Mouse (Mus musculus): ENCODE measurements at regions not wholly inside any gene's neighbourhood (a gene's known extent, or its start where the extent isn't known, plus 50 kb on each side); places are given as distances from the start of the nearest gene placed in this dataset.

DNA sequence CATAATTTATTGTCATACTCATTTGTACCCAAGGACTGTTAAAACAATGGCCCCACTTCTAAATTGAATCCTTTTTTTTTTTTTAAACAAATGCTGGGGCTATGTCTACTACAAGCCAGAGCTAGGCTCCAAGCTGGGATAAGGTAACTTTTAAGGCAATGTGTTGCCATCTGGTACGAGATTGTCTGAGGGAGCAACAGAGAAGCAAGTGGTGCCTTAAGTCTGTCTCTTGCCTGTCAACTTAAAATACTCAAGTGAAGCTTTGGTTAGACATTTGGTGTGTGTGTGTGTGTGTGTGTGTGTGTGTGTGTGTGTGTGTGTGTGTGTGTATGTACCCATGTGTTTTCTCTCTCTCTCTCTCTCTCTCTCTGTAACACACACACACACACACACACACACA lies 397.5 kb upstream of the Igfbp7 start:
- TF ChIP-seq CTCF (IDR thresholded peaks at IDR 0.05; ENCODE audit: low read depth) = no peak
- TF ChIP-seq EP300 (IDR thresholded peaks at IDR 0.05; ENCODE audit: low read depth) = no peak

Measured in liver, postnatal 0 days (tissue).